In genomic region chr15:93832431-93832936, GRCm38 (mm10) we compare ENCODE assay signal across 8 mouse cellular contexts.
A peak's percentile ranks its signal among the peaks of the same experiment; 100 is the strongest.
DNase-seq lines count a peak whose midpoint lies in the region; ATAC-seq and TF ChIP-seq lines count a peak whose summit lies in the region.

No protein-coding gene starts in this region.

- H3K9me3 ChIP-seq in kidney, embryonic 14.5 days (ENCODE audit: control insufficient read depth, low read length): no peaks in the 10 kb centered on the region
- no peaks in the 10 kb centered on the region for H3K9me3 ChIP-seq in heart, postnatal 0 days (replicated peaks; ENCODE audit: control insufficient read depth, low read length)
- no peaks in the 10 kb centered on the region for H3K9me3 ChIP-seq in limb, embryonic 10.5 days (replicated peaks)

- H3K36me3 ChIP-seq in kidney, embryonic 14.5 days (ENCODE audit: control insufficient read depth, insufficient read depth, low read length): no peaks in the 10 kb centered on the region
- no peaks in the 10 kb centered on the region for H3K36me3 ChIP-seq in heart, postnatal 0 days (replicated peaks; ENCODE audit: control insufficient read depth, insufficient read depth, low read length)
- H3K36me3 ChIP-seq in limb, embryonic 10.5 days: no peaks in the 10 kb centered on the region

- WGBS in kidney, embryonic 14.5 days: 69% methylated on average over 14 of the region's 14 CpGs
- WGBS in heart, postnatal 0 days: 52% methylated on average over 14 of the region's 14 CpGs
- WGBS in limb, embryonic 10.5 days: 75% methylated on average over 14 of the region's 14 CpGs

- H3K27ac ChIP-seq in kidney, embryonic 14.5 days (ENCODE audit: low read depth, low read length): no peak overlapping the region
- H3K27ac ChIP-seq in heart, postnatal 0 days (ENCODE audit: low read depth): no peak overlapping the region
- peak overlapping the region; percentile 31; the same call in 1 of the 2 replicates for H3K27ac ChIP-seq in limb, embryonic 10.5 days

- H3K4me3 ChIP-seq in kidney, embryonic 14.5 days (ENCODE audit: low read length): no peak overlapping the region
- H3K4me3 ChIP-seq in heart, postnatal 0 days (ENCODE audit: low read depth, low read length): no peak overlapping the region
- H3K4me3 ChIP-seq in limb, embryonic 10.5 days: no peak overlapping the region

- no peak for ATAC-seq in kidney, embryonic 14.5 days (ENCODE audit: low FRiP score, low TSS enrichment)
- no peak for ATAC-seq in heart, postnatal 0 days (ENCODE audit: insufficient read depth, low read depth)
- no peak for ATAC-seq in megakaryocyte-erythroid progenitor cell, adult 5-6 weeks (replicated peaks; ENCODE audit: low FRiP score, low TSS enrichment, poor library complexity, severe bottlenecking)

- no peaks in the 10 kb centered on the region for H3K27me3 ChIP-seq in kidney, embryonic 14.5 days (ENCODE audit: control insufficient read depth, insufficient read depth, low read length)
- H3K27me3 ChIP-seq in heart, postnatal 0 days (ENCODE audit: control insufficient read depth, insufficient read depth, low read length): no peaks in the 10 kb centered on the region
- H3K27me3 ChIP-seq in limb, embryonic 10.5 days (ENCODE audit: low read depth, poor library complexity, severe bottlenecking): no peaks in the 10 kb centered on the region

- DNase-seq in kidney, postnatal 14 days: peak; percentile 9
- peak; percentile 83 for DNase-seq in fibroblast of lung, adult 2 months (ENCODE audit: low read depth)
- DNase-seq in heart, postnatal 0 days (ENCODE audit: low spot score): no peak
- no peak for DNase-seq in limb, embryonic 10.5 days (ENCODE audit: low spot score)
- peak; percentile 26 for DNase-seq in right cerebral cortex, postnatal 4 days
- DNase-seq in spleen, adult 12 weeks (ENCODE audit: low spot score): no peak

- no peak overlapping the region for H3K4me2 ChIP-seq in kidney, embryonic 14.5 days (replicated peaks; ENCODE audit: low read depth, low read length)
- peak overlapping the region; percentile 26; the same call in 1 of the 2 replicates for H3K4me2 ChIP-seq in heart, postnatal 0 days (ENCODE audit: low read depth, low read length)

- no peak for TF ChIP-seq EP300 in heart, postnatal 0 days (IDR thresholded peaks at IDR 0.05; ENCODE audit: low read depth)

- H3K9ac ChIP-seq in kidney, embryonic 14.5 days (ENCODE audit: low read depth, low read length): no peak overlapping the region
- H3K9ac ChIP-seq in heart, postnatal 0 days (replicated peaks; ENCODE audit: low read depth, low read length): no peak overlapping the region

- H3K4me1 ChIP-seq in kidney, embryonic 14.5 days (ENCODE audit: control insufficient read depth, insufficient read depth, low read length): no peaks in the 10 kb centered on the region
- no peaks in the 10 kb centered on the region for H3K4me1 ChIP-seq in heart, postnatal 0 days (ENCODE audit: control insufficient read depth, insufficient read depth)
- peaks cover 14% of the 10 kb centered on the region for H3K4me1 ChIP-seq in limb, embryonic 10.5 days

- no peak for TF ChIP-seq CTCF in heart, postnatal 0 days (IDR thresholded peaks at IDR 0.05; ENCODE audit: low read depth)

Comparison
In these comparisons a context has a peak if more than half of its experiments do, and no peak if none do; other contexts are left out.
1. DNase-seq: peak in kidney, postnatal 14 days (single experiment), fibroblast of lung, adult 2 months (single experiment) and right cerebral cortex, postnatal 4 days (single experiment); none in heart, postnatal 0 days (single experiment), limb, embryonic 10.5 days (single experiment) and spleen, adult 12 weeks (single experiment).